Mouse (Mus musculus): ENCODE results near the gene Frrs1.

The Frrs1 gene

GRCm38 (mm10) chr3:116914374-116914773 is 55.1 kb downstream of the Frrs1 start:
- no peak for DNase-seq (ENCODE audit: low spot score)

GRCm38 (mm10) chr3:116914931-116915330 is 55.7 kb downstream of the Frrs1 start:
- DNase-seq (ENCODE audit: low spot score) = no peak

GRCm38 (mm10) chr3:116917016-116917415 is 57.8 kb downstream of the Frrs1 start:
- DNase-seq (ENCODE audit: low spot score) = no peak

- no peak for DNase-seq (ENCODE audit: low spot score)
Observed at GRCm38 (mm10) chr3:116921535-116921934, 62.3 kb downstream of the Frrs1 start.

GRCm38 (mm10) chr3:116923042-116923441 is 63.8 kb downstream of the Frrs1 start:
- DNase-seq (ENCODE audit: low spot score) = no peak

DNA sequence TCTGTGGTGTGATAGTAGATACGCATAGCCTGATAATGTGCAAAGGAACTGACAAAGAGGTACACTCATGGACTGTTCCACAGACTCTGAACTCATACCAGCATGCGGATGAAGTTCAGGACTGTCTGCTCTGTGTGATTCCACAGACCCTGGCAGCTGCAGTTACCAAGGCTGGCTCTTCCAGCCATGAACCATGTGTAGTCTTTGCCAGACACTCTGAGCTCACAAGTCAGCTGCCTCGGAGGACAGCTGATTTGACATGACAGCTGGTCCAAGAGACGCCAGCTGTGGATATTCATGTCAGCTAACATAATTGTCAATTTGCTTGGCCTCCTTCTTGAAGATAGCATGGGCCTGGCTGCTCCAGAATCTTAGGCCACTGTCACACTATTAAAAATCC is 69.7 kb downstream of the Frrs1 start:
- no peak for DNase-seq (ENCODE audit: low spot score)

DNA sequence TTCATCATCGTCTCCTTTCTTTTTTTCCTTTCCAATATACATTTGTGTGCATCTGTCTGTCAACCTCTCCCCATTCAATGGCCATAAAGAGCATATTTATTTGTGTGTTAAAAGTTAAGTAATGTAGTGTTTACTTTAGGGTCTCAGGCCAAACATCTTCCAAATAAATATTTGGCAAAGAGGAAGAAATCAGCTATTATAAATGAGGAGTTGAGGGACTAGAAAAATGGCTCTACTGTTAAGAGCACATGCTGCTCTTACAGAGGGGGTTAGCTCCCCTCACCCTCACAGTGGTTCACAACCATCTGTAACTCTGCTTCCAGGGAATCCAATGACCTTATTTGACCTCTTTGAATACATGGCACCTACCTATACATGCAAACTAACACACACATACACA is 73.9 kb downstream of the Frrs1 start:
- no peak for DNase-seq (ENCODE audit: low spot score)

GRCm38 (mm10) chr3:116936934-116937691 is 77.8 kb downstream of the Frrs1 start:
- no peak for DNase-seq (ENCODE audit: low spot score)

DNA sequence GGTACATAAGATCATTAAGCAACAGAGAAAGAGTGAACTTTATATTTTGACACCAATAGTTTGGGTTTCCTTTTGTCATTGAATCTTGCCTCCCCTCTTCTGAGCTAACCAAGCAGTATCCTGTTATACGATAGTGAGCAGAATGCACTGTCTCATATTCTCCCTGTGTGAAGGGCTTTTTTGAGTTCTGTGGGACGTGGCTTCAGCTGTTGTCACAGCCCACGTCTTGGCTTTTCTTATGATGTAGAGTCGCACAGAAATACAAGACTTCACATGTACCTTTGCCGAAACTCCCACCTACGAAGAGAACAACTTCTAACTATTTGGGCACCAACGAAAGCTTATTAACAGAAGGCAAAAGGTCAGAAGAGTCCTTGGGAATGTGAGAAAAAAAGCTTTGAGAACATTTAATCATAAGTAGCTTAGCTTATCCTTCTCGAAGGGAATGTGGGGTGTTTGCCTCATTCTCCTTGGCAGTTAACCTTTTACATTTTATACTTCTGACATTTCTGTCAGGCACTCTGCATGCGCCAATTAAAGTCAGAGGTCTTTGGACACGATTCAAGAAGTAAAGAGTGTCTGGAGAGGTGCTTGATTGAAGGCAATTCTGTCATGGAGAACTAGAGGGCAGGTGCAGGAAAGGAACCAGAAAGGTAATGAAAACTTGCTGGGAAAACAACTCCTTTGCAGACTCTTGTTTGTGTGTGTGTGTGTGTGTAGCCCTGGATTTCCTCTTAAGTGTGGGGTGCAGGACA is 81.7 kb downstream of the Frrs1 start:
- no peak for DNase-seq (ENCODE audit: low spot score)

GRCm38 (mm10) chr3:116941559-116942117 is 82.4 kb downstream of the Frrs1 start:
- DNase-seq (ENCODE audit: low spot score) = no peak

GRCm38 (mm10) chr3:116942751-116943150 is 83.5 kb downstream of the Frrs1 start:
- DNase-seq (ENCODE audit: low spot score) = no peak

DNA sequence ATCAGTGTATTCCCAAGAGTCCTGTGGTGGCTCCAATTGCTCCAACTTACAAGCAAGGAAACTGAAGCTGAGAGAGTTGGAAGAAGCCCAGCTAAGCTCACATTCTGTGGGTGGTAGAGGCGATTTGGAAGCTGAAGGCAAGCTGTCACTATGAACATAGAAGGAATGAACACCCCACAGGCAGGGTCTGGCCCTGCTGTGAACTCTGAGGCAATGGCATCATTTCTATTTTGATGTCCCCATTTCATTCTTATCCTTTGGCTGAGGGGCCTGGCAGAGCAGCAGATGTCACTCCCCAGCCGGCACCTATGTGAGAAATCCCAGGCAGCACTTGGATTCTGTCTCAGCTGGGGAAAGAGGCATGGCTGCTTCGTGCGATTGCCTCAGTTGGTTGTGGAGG is 84.2 kb downstream of the Frrs1 start:
- DNase-seq (ENCODE audit: low spot score) = no peak

DNA sequence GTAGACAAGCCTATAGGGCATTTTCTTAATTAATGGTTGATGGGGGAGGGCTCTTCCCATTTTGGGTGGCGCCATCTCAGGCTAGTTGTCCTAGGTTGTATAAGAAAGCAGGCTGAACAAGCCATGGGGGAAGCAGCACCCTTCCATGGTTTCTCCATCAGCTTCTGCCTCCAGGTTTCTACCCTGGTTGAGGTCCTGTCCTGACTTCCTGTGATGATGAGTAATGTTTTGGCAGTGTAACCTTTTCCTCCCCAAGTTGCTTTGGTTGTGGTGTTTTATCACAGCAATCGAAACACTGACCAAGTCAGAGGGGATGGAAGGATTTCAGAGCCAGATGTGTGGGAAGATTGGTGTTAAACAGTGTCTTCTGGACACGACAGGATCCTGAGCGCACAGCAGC is 87.2 kb downstream of the Frrs1 start:
- no peak for DNase-seq (ENCODE audit: low spot score)

- no peak for DNase-seq (ENCODE audit: low spot score)
Observed at GRCm38 (mm10) chr3:116950665-116951115, 91.4 kb downstream of the Frrs1 start.

DNA sequence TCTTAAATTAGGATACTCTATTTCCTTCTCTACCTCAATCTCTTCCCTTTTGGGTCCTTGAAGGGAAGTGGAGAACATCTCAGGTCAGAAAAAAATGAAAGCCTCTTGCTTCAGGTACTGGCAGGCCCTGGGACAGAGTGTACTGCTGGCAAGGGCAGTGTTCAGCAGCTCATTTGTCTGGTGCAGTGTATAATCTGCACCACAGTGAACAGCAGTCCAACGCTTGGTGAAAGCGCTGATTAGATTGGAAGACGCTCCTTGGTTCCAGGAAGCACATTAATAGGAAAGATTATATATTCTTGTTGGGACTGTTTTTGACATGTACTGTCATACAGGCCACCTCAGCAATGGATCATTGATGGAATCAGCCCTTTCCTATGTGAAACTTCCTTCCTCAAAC is 92.2 kb downstream of the Frrs1 start:
- no peak for DNase-seq (ENCODE audit: low spot score)

DNA sequence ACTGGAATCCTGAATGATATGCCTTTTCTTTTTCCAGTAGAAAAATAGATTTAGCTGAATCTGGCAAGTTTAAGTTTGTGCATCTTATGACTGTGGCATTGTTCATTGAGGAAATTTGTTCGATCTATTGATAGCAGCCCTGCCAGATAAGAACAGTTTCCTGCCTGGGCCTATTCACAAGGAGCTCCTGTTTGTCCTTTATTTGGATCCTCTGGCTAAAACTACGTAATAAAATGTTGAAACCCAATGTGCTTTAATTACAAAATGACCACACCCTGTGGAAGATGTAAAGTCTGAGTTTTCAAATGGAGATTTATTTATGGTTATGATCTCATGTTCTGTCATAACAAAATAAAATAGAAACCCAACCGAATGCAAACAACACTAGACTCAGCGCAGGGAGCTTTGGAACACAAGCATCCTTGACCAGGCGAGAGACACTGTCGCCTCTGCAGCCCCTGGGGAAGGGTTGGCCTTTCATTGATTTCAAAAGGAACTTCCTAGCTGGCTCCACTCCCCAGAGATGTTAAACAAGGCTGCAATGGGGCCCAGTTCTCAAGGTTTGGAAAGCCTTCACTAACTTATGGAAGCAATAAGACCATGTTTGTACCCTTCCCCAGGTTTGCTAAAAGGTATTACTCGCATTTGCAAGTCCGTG is 93.1 kb downstream of the Frrs1 start:
- DNase-seq (ENCODE audit: low spot score) = no peak

GRCm38 (mm10) chr3:116953366-116953765 is 94.1 kb downstream of the Frrs1 start:
- no peak for DNase-seq (ENCODE audit: low spot score)

GRCm38 (mm10) chr3:116955061-116955460 is 95.8 kb downstream of the Frrs1 start:
- no peak for DNase-seq (ENCODE audit: low spot score)

Data from ovary, postnatal 36 days (tissue).